Mouse (Mus musculus) limb, embryonic 14.5 days (tissue): ENCODE results near the gene Ptbp2. TPM values are rescaled to one million over a fixed set of nuclear protein-coding genes. Genes with fewer than 3 reads are reported as not detected.

Experiments
- ATAC-seq: fragments of 200-750 bp; cut with Nextera tagmentation; 2 replicates; pipeline ENCODE4 v1.8.0; 2017; ENCODE audit warnings: low read depth, moderate number of reproducible peaks, moderate TSS enrichment; ENCODE audit not compliant: low FRiP score
- DNase-seq: peaks from one replicate; pipeline ENCODE4 v3.0.0-alpha.2; 2015; ENCODE audit warnings: low spot score
- H3K27ac ChIP-seq: fragments of 300-500 bp; sonication (generic); replicated peaks from 2 replicates; pipeline ENCODE4 v1.5.1; 2014; ENCODE audit warnings: low read depth, mild to moderate bottlenecking, low read length, moderate library complexity, mixed read lengths
- H3K27me3 ChIP-seq: fragments of 300-500 bp; sonication (generic); 2 replicates; pipeline ENCODE4 v1.6.1; 2014; ENCODE audit warnings: low read length, mixed read lengths; ENCODE audit not compliant: control insufficient read depth, insufficient read depth
- H3K36me3 ChIP-seq: fragments of 300-500 bp; sonication (generic); 2 replicates; pipeline ENCODE4 v1.6.1; 2014; ENCODE audit warnings: mild to moderate bottlenecking, low read length, moderate library complexity, mixed read lengths; ENCODE audit not compliant: control insufficient read depth, insufficient read depth
- H3K4me1 ChIP-seq: fragments of 300-500 bp; sonication (generic); 2 replicates; pipeline ENCODE4 v1.6.1; 2014; ENCODE audit warnings: antibody characterized with exemption, low read length, mixed read lengths; ENCODE audit not compliant: control insufficient read depth, insufficient read depth
- H3K4me2 ChIP-seq: fragments of 300-500 bp; sonication (generic); replicated peaks from 2 replicates; pipeline ENCODE4 v1.6.1; 2014; ENCODE audit warnings: low read depth, mild to moderate bottlenecking, low read length, moderate library complexity; ENCODE audit not compliant: severe bottlenecking
- H3K4me3 ChIP-seq: fragments of 300-500 bp; sonication (generic); replicated peaks from 2 replicates; pipeline ENCODE4 v1.5.1; 2014; ENCODE audit warnings: low read length
- H3K9ac ChIP-seq: fragments of 300-500 bp; sonication (generic); 2 replicates; pipeline ENCODE4 v1.6.1; 2014; ENCODE audit warnings: mild to moderate bottlenecking, low read depth, low read length, moderate library complexity; ENCODE audit not compliant: severe bottlenecking
- H3K9me3 ChIP-seq: fragments of 300-500 bp; sonication (generic); 2 replicates; pipeline ENCODE4 v1.6.1; 2016; ENCODE audit warnings: low read length; ENCODE audit not compliant: control insufficient read depth
- POLR2A ChIP-seq: fragments of 200-500 bp; IDR thresholded peaks from 2 replicates; pipeline ENCODE4 v1.8.0; 2012; ENCODE audit warnings: inconsistent platforms, mild to moderate bottlenecking, moderate library complexity, borderline replicate concordance; ENCODE audit not compliant: insufficient read depth, insufficient read length; ENCODE audit errors: extremely low read depth
- WGBS: fragments of 180-500 bp; shearing (Covaris S2); extraction: QIAGEN DNeasy Blood & Tissue Kit; methylation state at CpG from one replicate; pipeline ENCODE4 v1.1.7; 2014; 5-methylcytosine and 5-hydroxymethylcytosine counted together
- polyA plus RNA-seq, 2 experiments: library from polyadenylated mRNA; depleted of rRNA in 1 of 2; stranded (reverse) in 1 of 2; unstranded in 1 of 2; fragments of >200 nt; fragmentation: Nextera tagmentation in 1 of 2; extraction: Ambion mirVana in 1 of 2; gene quantifications; 2 replicates each; pipeline versions ENCODE4 v1.2.1 to v1.2.3; 2012 to 2014

Ptbp2 gene
- polyA plus RNA-seq, 2 experiments: 65.8 to 101 TPM

GRCm38 (mm10) chr3:119782022-119782945 lies 2.0 kb downstream of the Ptbp2 start:
- under 1% methylated on average over 38 of the region's 63 CpGs for WGBS
- Histone ChIP-seq H3K9me3 (no peaks in the 10 kb centered on the region), H3K27ac (peak overlapping the region; percentile 98), H3K4me1 (peaks cover 27% of the 10 kb centered on the region), H3K9ac (peak overlapping the region; percentile 100), H3K4me3 (peak overlapping the region; percentile 95), H3K4me2 (peak overlapping the region; percentile 71), H3K36me3 (peaks cover 5% of the 10 kb centered on the region; the same call in 1 of the 2 replicates), H3K27me3 (no peaks in the 10 kb centered on the region)
- ATAC-seq (peak; percentile 62), DNase-seq (peak; percentile 26)
- TF ChIP-seq POLR2A: no peak

DNA sequence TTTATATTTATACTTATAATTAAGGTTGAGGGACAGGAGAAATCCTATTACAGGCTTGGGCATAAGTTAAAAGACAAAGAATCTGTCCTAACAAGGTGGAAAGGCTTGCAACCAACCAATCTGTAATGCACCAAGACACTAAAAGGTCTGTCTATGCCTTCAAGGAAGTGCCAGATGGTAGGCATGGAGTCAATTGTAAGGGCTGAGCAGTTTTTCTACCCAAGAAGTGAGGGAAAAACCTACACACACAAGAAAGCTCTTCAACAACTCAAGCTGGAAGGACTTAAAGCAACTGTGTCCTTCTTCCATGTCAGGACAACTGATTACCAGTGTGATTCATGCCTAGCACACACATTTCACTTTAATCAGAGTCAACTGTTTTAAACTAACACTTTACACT lies 3.4 kb downstream of the Ptbp2 start:
- Histone ChIP-seq H3K4me3 (peak overlapping the region; percentile 95; the same call in 1 of the 2 replicates), H3K27me3 (no peaks in the 10 kb centered on the region), H3K4me2 (peak overlapping the region; percentile 71), H3K9ac (no peak overlapping the region), H3K9me3 (no peaks in the 10 kb centered on the region), H3K36me3 (peaks cover 5% of the 10 kb centered on the region; the same call in 1 of the 2 replicates), H3K4me1 (peaks cover 23% of the 10 kb centered on the region), H3K27ac (no peak overlapping the region)
- ATAC-seq (no peak), DNase-seq (no peak)
- no peak for TF ChIP-seq POLR2A

- 61% methylated on average over 1 of the region's 1 CpGs for WGBS
- ATAC-seq: no peak
- no peak for DNase-seq
- Histone ChIP-seq H3K9ac (no peak overlapping the region), H3K9me3 (no peaks in the 10 kb centered on the region), H3K4me3 (no peak overlapping the region), H3K4me1 (peaks cover 16% of the 10 kb centered on the region), H3K36me3 (peaks cover 5% of the 10 kb centered on the region; the same call in 1 of the 2 replicates), H3K27ac (no peak overlapping the region), H3K4me2 (no peak overlapping the region), H3K27me3 (no peaks in the 10 kb centered on the region)
- no peak for TF ChIP-seq POLR2A
Observed at GRCm38 (mm10) chr3:119779261-119779660, 5.0 kb downstream of the Ptbp2 start.

DNA sequence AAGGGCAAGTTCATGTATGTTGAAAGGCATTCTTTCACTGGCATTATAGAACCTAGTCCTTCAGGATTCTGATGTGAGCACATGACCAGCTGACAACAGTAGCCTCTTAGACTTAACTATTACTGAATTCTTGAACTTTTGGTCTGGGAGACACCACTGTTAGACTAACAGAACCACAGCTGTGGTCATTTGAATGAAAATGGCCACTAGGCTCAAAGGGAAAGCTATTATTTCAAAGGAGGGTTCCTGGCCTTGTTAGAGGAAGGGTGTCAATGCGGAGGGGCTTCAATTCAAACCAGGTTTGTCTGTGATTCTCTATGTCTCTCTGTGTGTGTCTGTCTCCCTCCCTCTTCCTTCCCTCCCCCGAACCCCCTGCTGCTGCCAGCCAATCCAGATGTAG lies 5.8 kb downstream of the Ptbp2 start:
- H3K4me1 ChIP-seq: peaks cover 16% of the 10 kb centered on the region
- no peak overlapping the region for H3K4me2 ChIP-seq
- no peak overlapping the region for H3K9ac ChIP-seq
- H3K36me3 ChIP-seq: peaks cover 5% of the 10 kb centered on the region; the same call in 1 of the 2 replicates
- H3K9me3 ChIP-seq: no peaks in the 10 kb centered on the region
- ATAC-seq (no peak), DNase-seq (no peak)
- H3K27me3 ChIP-seq: no peaks in the 10 kb centered on the region
- H3K27ac ChIP-seq: no peak overlapping the region
- no peak for TF ChIP-seq POLR2A
- no peak overlapping the region for H3K4me3 ChIP-seq
- 74% methylated on average over 2 of the region's 2 CpGs for WGBS

- DNase-seq (no peak), ATAC-seq (no peak)
- TF ChIP-seq POLR2A: no peak
- Histone ChIP-seq H3K36me3 (peaks cover 5% of the 10 kb centered on the region; the same call in 1 of the 2 replicates), H3K27ac (no peak overlapping the region), H3K4me2 (no peak overlapping the region), H3K9ac (no peak overlapping the region), H3K4me1 (peaks cover 14% of the 10 kb centered on the region), H3K4me3 (no peak overlapping the region), H3K27me3 (no peaks in the 10 kb centered on the region), H3K9me3 (no peaks in the 10 kb centered on the region)
- WGBS: 95% methylated on average over 5 of the region's 5 CpGs
Observed at GRCm38 (mm10) chr3:119776129-119776528, 8.1 kb downstream of the Ptbp2 start.
